9 mouse cellular contexts compared by ENCODE assay signal in the genomic region with DNA sequence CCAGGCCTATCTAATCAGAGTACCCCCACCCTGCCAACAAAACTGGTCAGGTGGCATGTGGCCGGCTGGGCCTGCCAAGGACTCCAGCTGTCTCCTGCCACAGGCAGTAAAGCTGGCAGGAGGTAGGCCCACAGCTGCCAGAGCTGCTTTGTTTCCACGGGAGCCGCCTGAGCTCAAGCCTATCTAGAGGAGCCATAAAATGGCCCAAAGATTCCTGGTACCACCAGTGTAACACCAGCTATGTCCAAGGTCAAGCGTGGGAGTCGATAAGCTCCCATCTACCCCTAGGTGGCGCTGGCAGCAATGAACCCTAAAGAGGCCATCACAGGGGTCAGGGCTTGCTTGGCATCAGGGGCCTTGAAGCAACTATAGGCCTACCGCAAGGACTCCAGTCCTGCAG. TPM values are rescaled to one million over a fixed set of nuclear protein-coding genes. Genes with fewer than 3 reads are reported as not detected.
DNase-seq lines count a peak whose midpoint lies in the region; ATAC-seq and TF ChIP-seq lines count a peak whose summit lies in the region.
"Had no signal": no experiment of that assay in that cellular context is flagged by ENCODE, and none has a peak within 500 bp of the region (broad histone marks: within the 10 kb centered on the region; RNA-seq: fewer than 3 reads in every experiment).

No protein-coding gene starts in this region.

- H3K4me2 ChIP-seq in hindbrain, embryonic 15.5 days = no peak overlapping the region
- no peak overlapping the region for H3K4me2 ChIP-seq in hindbrain, embryonic 13.5 days
- H3K4me2 ChIP-seq: lung, embryonic 15.5 days had no signal

- no peaks in the 10 kb centered on the region for H3K27me3 ChIP-seq in hindbrain, embryonic 15.5 days
- no peaks in the 10 kb centered on the region for H3K27me3 ChIP-seq in hindbrain, embryonic 13.5 days
- H3K27me3 ChIP-seq: lung, embryonic 15.5 days had no signal

- H3K9me3 ChIP-seq in hindbrain, embryonic 15.5 days = no peaks in the 10 kb centered on the region
- no peaks in the 10 kb centered on the region for H3K9me3 ChIP-seq in hindbrain, embryonic 13.5 days
- H3K9me3 ChIP-seq: lung, embryonic 15.5 days had no signal

- WGBS in hindbrain, embryonic 15.5 days = 59% methylated on average over 7 of the region's 7 CpGs
- WGBS in hindbrain, embryonic 13.5 days = 70% methylated on average over 7 of the region's 7 CpGs

- intact Hi-C loops in gastrocnemius, adult 2 months (cut with DNase I) = no loop called here

- no peak overlapping the region for H3K4me3 ChIP-seq in hindbrain, embryonic 15.5 days
- H3K4me3 ChIP-seq in hindbrain, embryonic 13.5 days = no peak overlapping the region
- no peak overlapping the region for H3K4me3 ChIP-seq in gastrocnemius, adult 2 months
- H3K4me3 ChIP-seq: lung, embryonic 15.5 days had no signal

- ATAC-seq in hindbrain, embryonic 15.5 days (ENCODE audit: low FRiP score, low read depth) = 0 out of 2 replicates have a peak, but pooled peaks have one; percentile 17
- no peak for ATAC-seq in hindbrain, embryonic 13.5 days (ENCODE audit: low FRiP score)
- 0 out of 2 replicates have a peak, but pooled peaks have one; percentile 40 for ATAC-seq in megakaryocyte, adult 5-6 weeks (ENCODE audit: poor library complexity, severe bottlenecking)
- no peak for ATAC-seq in frontal cortex, adult (ENCODE audit: low TSS enrichment)

- DNase-seq in R1 (ENCODE audit: low read depth, low spot score) = peak; percentile 83
- peak; percentile 87 for DNase-seq in gastrocnemius, adult 2 months
- peak; percentile 80 for DNase-seq in kidney, adult 9 months
- no peak for DNase-seq in frontal cortex, postnatal 36 days (ENCODE audit: low spot score in 2 of 2)

- no peaks in the 10 kb centered on the region for H3K36me3 ChIP-seq in hindbrain, embryonic 15.5 days
- H3K36me3 ChIP-seq in hindbrain, embryonic 13.5 days = no peaks in the 10 kb centered on the region

- no peak overlapping the region for H3K27ac ChIP-seq in hindbrain, embryonic 15.5 days (replicated peaks)
- no peak overlapping the region for H3K27ac ChIP-seq in hindbrain, embryonic 13.5 days
- peak overlapping the region; percentile 16; the same call in 1 of the 2 replicates for H3K27ac ChIP-seq in gastrocnemius, adult 2 months
- H3K27ac ChIP-seq: lung, embryonic 15.5 days had no signal

- TF ChIP-seq CTCF in gastrocnemius, adult 2 months (IDR thresholded peaks at IDR 0.05) = peak; percentile 66

- no peak overlapping the region for H3K9ac ChIP-seq in hindbrain, embryonic 15.5 days
- H3K9ac ChIP-seq in hindbrain, embryonic 13.5 days = no peak overlapping the region
- H3K9ac ChIP-seq: lung, embryonic 15.5 days had no signal

- H3K4me1 ChIP-seq in hindbrain, embryonic 15.5 days (replicated peaks) = peaks cover 22% of the 10 kb centered on the region
- peaks cover 37% of the 10 kb centered on the region for H3K4me1 ChIP-seq in hindbrain, embryonic 13.5 days (replicated peaks)
- H3K4me1 ChIP-seq: lung, embryonic 15.5 days had no signal

RNA-seq across cellular contexts. Expression of a gene that starts 17.8 kb away (rescaled TPM):
- polyA plus RNA-seq in hindbrain, embryonic 15.5 days (2015; fragmentation: Nextera tagmentation; extraction: Ambion mirVana) = 2.5 and 3.5 TPM in 2 replicates
- 1.9 and 2.1 TPM in 2 replicates for polyA plus RNA-seq in hindbrain, embryonic 13.5 days (2015; fragmentation: Nextera tagmentation; extraction: Ambion mirVana)
- total RNA-seq in gastrocnemius, adult 2 months (2021) = 10 to 100 TPM; 10.5 to 14.8 TPM
- total RNA-seq in megakaryocyte, adult 5-6 weeks (2015) = 0.48 and 0.83 TPM in 2 replicates
- 0.18 and 4.0 TPM in 2 replicates for total RNA-seq in megakaryocyte, adult 5-6 weeks (2017)

RNA-seq across cellular contexts. Expression of a gene that starts 36.6 kb away (rescaled TPM):
- 189 and 207 TPM in 2 replicates for polyA plus RNA-seq in hindbrain, embryonic 15.5 days (2015; fragmentation: Nextera tagmentation; extraction: Ambion mirVana)
- 208 and 213 TPM in 2 replicates for polyA plus RNA-seq in hindbrain, embryonic 13.5 days (2015; fragmentation: Nextera tagmentation; extraction: Ambion mirVana)
- total RNA-seq in gastrocnemius, adult 2 months (2021) = 100 to 1,000 TPM in 1 of 2 experiments, 10 to 100 TPM in 1; 99.5 to 121 TPM
- 55.7 and 58.0 TPM in 2 replicates for total RNA-seq in megakaryocyte, adult 5-6 weeks (2015)
- total RNA-seq in megakaryocyte, adult 5-6 weeks (2017) = 32.0 and 39.1 TPM in 2 replicates

RNA-seq across cellular contexts. Expression of a gene that starts 49.3 kb away (rescaled TPM):
- 337 and 391 TPM in 2 replicates for polyA plus RNA-seq in hindbrain, embryonic 15.5 days (2015; fragmentation: Nextera tagmentation; extraction: Ambion mirVana)
- 444 and 445 TPM in 2 replicates for polyA plus RNA-seq in hindbrain, embryonic 13.5 days (2015; fragmentation: Nextera tagmentation; extraction: Ambion mirVana)
- 100 to 1,000 TPM; 359 to 473 TPM for total RNA-seq in gastrocnemius, adult 2 months (2021)
- 1,036 and 1,070 TPM in 2 replicates for total RNA-seq in megakaryocyte, adult 5-6 weeks (2015)
- total RNA-seq in megakaryocyte, adult 5-6 weeks (2017) = 1,935 and 2,289 TPM in 2 replicates

Comparison
In these comparisons a context has a peak if more than half of its experiments do, and no peak if none do; other contexts are left out.
1. ATAC-seq: peak in hindbrain, embryonic 15.5 days (single experiment) and megakaryocyte, adult 5-6 weeks (single experiment); none in hindbrain, embryonic 13.5 days (single experiment) and frontal cortex, adult (single experiment).
2. DNase-seq: peak in R1 (single experiment), gastrocnemius, adult 2 months (single experiment) and kidney, adult 9 months (single experiment); none in frontal cortex, postnatal 36 days (0 of 2).